In the genomic region with DNA sequence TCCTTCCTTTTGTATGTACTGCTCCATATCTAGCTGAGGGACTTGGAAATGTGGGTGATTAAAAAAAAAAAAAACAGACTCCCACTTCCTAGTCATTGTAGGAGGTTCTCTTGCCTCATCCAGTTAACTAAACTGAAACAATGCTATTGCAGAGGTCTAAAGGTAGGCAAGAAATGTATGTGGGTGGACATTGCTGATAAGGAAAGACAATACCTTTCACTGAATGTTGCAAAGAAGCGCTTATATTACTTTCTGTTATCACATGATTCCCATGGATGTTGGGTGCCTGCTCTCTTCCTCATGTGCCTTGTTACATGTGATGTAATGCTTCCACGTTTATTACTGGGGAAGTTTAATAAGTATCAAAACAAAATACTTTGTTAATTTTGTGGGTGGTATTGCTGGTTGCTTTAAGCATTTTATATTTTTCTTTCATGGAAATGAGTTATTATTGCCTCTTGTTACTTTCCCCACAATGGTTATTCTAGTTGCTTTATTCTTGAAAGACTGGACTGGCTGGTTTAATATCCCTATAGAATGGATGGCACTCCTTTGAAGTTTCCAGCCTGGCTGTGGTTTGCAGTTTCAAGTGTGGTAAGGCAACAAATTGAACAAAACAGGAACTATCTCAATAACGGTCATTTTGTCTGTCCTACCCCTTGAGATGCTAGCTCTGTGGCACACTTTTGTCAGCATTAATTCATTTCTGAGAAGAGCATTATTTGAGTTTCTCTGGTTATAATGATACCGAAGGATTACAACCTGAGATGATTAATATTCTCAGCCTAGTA, we compare ENCODE assay signal across 21 mouse cellular contexts.
"Had no signal": no experiment of that assay in that cellular context is flagged by ENCODE, and none has a peak within 500 bp of the region (broad histone marks: within the 10 kb centered on the region; RNA-seq: fewer than 3 reads in every experiment).

No protein-coding gene starts in this region.

- H3K4me2 ChIP-seq: kidney, embryonic 15.5 days; liver, embryonic 13.5 days; midbrain, embryonic 13.5 days; neural tube, embryonic 13.5 days had no signal

- DNase-seq: kidney, adult 8-10 months; kidney, postnatal 10 days; kidney, postnatal 36 days; layer of hippocampus, postnatal 36 days; liver, embryonic 13.5 days; lung, adult 2 months; lung, postnatal 14 days; lung, postnatal 4 days; retina, postnatal 1 day; right cerebral cortex, postnatal 25 days; thymus, adult 2 months; thymus, postnatal 25 days had no signal

- H3K27me3 ChIP-seq: kidney, embryonic 15.5 days; liver, embryonic 13.5 days; megakaryocyte, embryonic 14.5 days; midbrain, embryonic 13.5 days; neural tube, embryonic 13.5 days had no signal

- H3K4me3 ChIP-seq: kidney, embryonic 15.5 days; left cerebral cortex, adult 2 months; liver, embryonic 13.5 days; megakaryocyte, embryonic 14.5 days; midbrain, embryonic 10.5 days; midbrain, embryonic 13.5 days; myocyte; neural tube, embryonic 13.5 days had no signal

- H3K9me3 ChIP-seq: kidney, embryonic 15.5 days; liver, embryonic 13.5 days; megakaryocyte, embryonic 14.5 days; midbrain, embryonic 10.5 days; midbrain, embryonic 13.5 days; neural tube, embryonic 13.5 days had no signal

- ATAC-seq: midbrain, embryonic 13.5 days; midbrain, embryonic 16.5 days had no signal

- H3K4me1 ChIP-seq: kidney, embryonic 15.5 days; liver, embryonic 13.5 days; megakaryocyte, embryonic 14.5 days; midbrain, embryonic 10.5 days; midbrain, embryonic 13.5 days; neural tube, embryonic 13.5 days had no signal

- H3K36me3 ChIP-seq: kidney, embryonic 15.5 days; liver, embryonic 13.5 days; midbrain, embryonic 10.5 days; midbrain, embryonic 13.5 days; neural tube, embryonic 13.5 days had no signal

- H3K9ac ChIP-seq: kidney, embryonic 15.5 days; liver, embryonic 13.5 days; midbrain, embryonic 13.5 days; neural tube, embryonic 13.5 days had no signal

- H3K27ac ChIP-seq: kidney, embryonic 15.5 days; liver, embryonic 13.5 days; midbrain, embryonic 10.5 days; midbrain, embryonic 13.5 days; neural tube, embryonic 13.5 days; stomach, postnatal 0 days had no signal
